Mouse (Mus musculus): Measurements from ENCODE around the gene Pi4k2a. TPM values are rescaled to one million over a fixed set of nuclear protein-coding genes. Genes with fewer than 3 reads are reported as not detected.
A peak's percentile ranks its signal among the peaks of the same experiment; 100 is the strongest.

The Pi4k2a gene
- total and polyA plus RNA-seq, 2 experiments from 2014 or later: 16.3 to 34.1 TPM

GRCm38 (mm10) chr19:42071221-42071620 is 19.0 kb upstream of the Pi4k2a start:
- Histone ChIP-seq H3K27ac (ENCODE audit: low read depth, low read length) (no peak overlapping the region), H3K36me3 (ENCODE audit: insufficient read depth) (peaks cover 30% of the 10 kb centered on the region), H3K4me3 (ENCODE audit: low read depth, low read length) (no peak overlapping the region), H3K4me2 (ENCODE audit: low read depth) (no peak overlapping the region), H3K4me1 (ENCODE audit: insufficient read depth) (no peaks in the 10 kb centered on the region), H3K9ac (no peak overlapping the region), H3K9me3 (ENCODE audit: low read length) (no peaks in the 10 kb centered on the region), H3K27me3 (ENCODE audit: insufficient read depth, low read length) (no peaks in the 10 kb centered on the region)
- 68% methylated on average over 7 of the region's 7 CpGs for WGBS
- ATAC-seq (no peak), DNase-seq (peak; percentile 8)
- TF ChIP-seq CTCF (IDR thresholded peaks at IDR 0.05; ENCODE audit: low read depth): peak; percentile 35; the same call in 1 of the 2 replicates

GRCm38 (mm10) chr19:42071886-42072608 is 18.2 kb upstream of the Pi4k2a start:
- 79% methylated on average over 15 of the region's 15 CpGs for WGBS
- H3K4me1 ChIP-seq (ENCODE audit: insufficient read depth): no peaks in the 10 kb centered on the region

GRCm38 (mm10) chr19:42072802-42073201 is 17.5 kb upstream of the Pi4k2a start:
- Histone ChIP-seq H3K4me2 (ENCODE audit: low read depth) (no peak overlapping the region), H3K9ac (no peak overlapping the region), H3K4me1 (ENCODE audit: insufficient read depth) (no peaks in the 10 kb centered on the region), H3K4me3 (ENCODE audit: low read depth, low read length) (no peak overlapping the region), H3K9me3 (ENCODE audit: low read length) (no peaks in the 10 kb centered on the region), H3K36me3 (ENCODE audit: insufficient read depth) (peaks cover 38% of the 10 kb centered on the region), H3K27ac (ENCODE audit: low read depth, low read length) (no peak overlapping the region), H3K27me3 (ENCODE audit: insufficient read depth, low read length) (no peaks in the 10 kb centered on the region)
- WGBS: 85% methylated on average over 7 of the region's 7 CpGs
- no peak for DNase-seq
- TF ChIP-seq CTCF (IDR thresholded peaks at IDR 0.05; ENCODE audit: low read depth): no peak
- no peak; the same call in 1 of the 2 replicates for ATAC-seq

More at GRCm38 (mm10) chr19:42071886-42072608, 18.2 kb upstream of the Pi4k2a start:
- no peak overlapping the region for H3K27ac ChIP-seq (ENCODE audit: low read depth, low read length)
- no peaks in the 10 kb centered on the region for H3K9me3 ChIP-seq (ENCODE audit: low read length)
- H3K4me2 ChIP-seq (ENCODE audit: low read depth): no peak overlapping the region
- ATAC-seq (no peak), DNase-seq (no peak)
- no peaks in the 10 kb centered on the region for H3K27me3 ChIP-seq (ENCODE audit: insufficient read depth, low read length)
- no peak overlapping the region for H3K9ac ChIP-seq
- no peak for TF ChIP-seq CTCF (IDR thresholded peaks at IDR 0.05; ENCODE audit: low read depth)
- peaks cover 35% of the 10 kb centered on the region for H3K36me3 ChIP-seq (ENCODE audit: insufficient read depth)
- H3K4me3 ChIP-seq (ENCODE audit: low read depth, low read length): no peak overlapping the region

GRCm38 (mm10) chr19:42075051-42075450 is 15.2 kb upstream of the Pi4k2a start:
- no peaks in the 10 kb centered on the region for H3K27me3 ChIP-seq (ENCODE audit: insufficient read depth, low read length)
- H3K9me3 ChIP-seq (ENCODE audit: low read length): no peaks in the 10 kb centered on the region
- ATAC-seq: no peak
- H3K4me1 ChIP-seq (ENCODE audit: insufficient read depth): no peaks in the 10 kb centered on the region
- TF ChIP-seq CTCF (IDR thresholded peaks at IDR 0.05; ENCODE audit: low read depth): no peak
- peaks cover 47% of the 10 kb centered on the region for H3K36me3 ChIP-seq (ENCODE audit: insufficient read depth)
- H3K9ac ChIP-seq: no peak overlapping the region
- no peak overlapping the region for H3K27ac ChIP-seq (ENCODE audit: low read depth, low read length)
- DNase-seq: no peak
- WGBS: 82% methylated on average over 2 of the region's 2 CpGs
- H3K4me3 ChIP-seq (ENCODE audit: low read depth, low read length): no peak overlapping the region
- H3K4me2 ChIP-seq (ENCODE audit: low read depth): no peak overlapping the region

GRCm38 (mm10) chr19:42075992-42076391 is 14.3 kb upstream of the Pi4k2a start:
- no peak overlapping the region for H3K4me3 ChIP-seq (ENCODE audit: low read depth, low read length)
- H3K9ac ChIP-seq: no peak overlapping the region
- ATAC-seq: no peak
- no peaks in the 10 kb centered on the region for H3K4me1 ChIP-seq (ENCODE audit: insufficient read depth)
- 91% methylated on average over 16 of the region's 16 CpGs for WGBS
- no peaks in the 10 kb centered on the region for H3K27me3 ChIP-seq (ENCODE audit: insufficient read depth, low read length)
- H3K27ac ChIP-seq (ENCODE audit: low read depth, low read length): no peak overlapping the region
- peaks cover 47% of the 10 kb centered on the region for H3K36me3 ChIP-seq (ENCODE audit: insufficient read depth)
- no peak for DNase-seq
- no peaks in the 10 kb centered on the region for H3K9me3 ChIP-seq (ENCODE audit: low read length)
- H3K4me2 ChIP-seq (ENCODE audit: low read depth): no peak overlapping the region
- TF ChIP-seq CTCF (IDR thresholded peaks at IDR 0.05; ENCODE audit: low read depth): no peak

GRCm38 (mm10) chr19:42078566-42078965 is 11.7 kb upstream of the Pi4k2a start:
- H3K4me1 ChIP-seq (ENCODE audit: insufficient read depth): no peaks in the 10 kb centered on the region
- WGBS: 95% methylated on average over 8 of the region's 8 CpGs
- no peak for TF ChIP-seq CTCF (IDR thresholded peaks at IDR 0.05; ENCODE audit: low read depth)
- no peaks in the 10 kb centered on the region for H3K9me3 ChIP-seq (ENCODE audit: low read length)
- DNase-seq (no peak), ATAC-seq (no peak)
- H3K9ac ChIP-seq: no peak overlapping the region
- H3K27me3 ChIP-seq (ENCODE audit: insufficient read depth, low read length): no peaks in the 10 kb centered on the region
- no peak overlapping the region for H3K4me3 ChIP-seq (ENCODE audit: low read depth, low read length)
- H3K27ac ChIP-seq (ENCODE audit: low read depth, low read length): no peak overlapping the region
- peaks cover 42% of the 10 kb centered on the region for H3K36me3 ChIP-seq (ENCODE audit: insufficient read depth)
- no peak overlapping the region for H3K4me2 ChIP-seq (ENCODE audit: low read depth)

GRCm38 (mm10) chr19:42079006-42079405 is 11.3 kb upstream of the Pi4k2a start:
- no peak overlapping the region for H3K4me3 ChIP-seq (ENCODE audit: low read depth, low read length)
- no peak for TF ChIP-seq CTCF (IDR thresholded peaks at IDR 0.05; ENCODE audit: low read depth)
- no peaks in the 10 kb centered on the region for H3K27me3 ChIP-seq (ENCODE audit: insufficient read depth, low read length)
- WGBS: 98% methylated on average over 12 of the region's 12 CpGs
- H3K27ac ChIP-seq (ENCODE audit: low read depth, low read length): no peak overlapping the region
- DNase-seq (no peak), ATAC-seq (no peak)
- H3K9ac ChIP-seq: no peak overlapping the region
- H3K36me3 ChIP-seq (ENCODE audit: insufficient read depth): peaks cover 38% of the 10 kb centered on the region
- no peak overlapping the region for H3K4me2 ChIP-seq (ENCODE audit: low read depth)
- no peaks in the 10 kb centered on the region for H3K9me3 ChIP-seq (ENCODE audit: low read length)
- no peaks in the 10 kb centered on the region for H3K4me1 ChIP-seq (ENCODE audit: insufficient read depth)
